Mouse (Mus musculus) adrenal gland, adult 18-20 months (tissue): ENCODE results near the gene Etaa1. TPM values are rescaled to one million over a fixed set of nuclear protein-coding genes. Genes with fewer than 3 reads are reported as not detected.
"Not testable (repeated sequence)": the region's sequence is repeated elsewhere in the genome, so short reads cannot be mapped to it uniquely, and the experiment has no call there.

ENCODE experiments used
- DNase-seq, 2 experiments: peaks; one replicate each; pipeline ENCODE4 v3.0.0; 2021 to 2022; ENCODE audit warnings: low spot score in 2 of 2
- long read RNA-seq, 2 experiments: library from polyadenylated mRNA; stranded (forward); transcript quantifications; one replicate each; pipeline ENCODE4 v2.0.0; 2021
- total RNA-seq, 2 experiments: library from RNA; stranded (reverse); gene quantifications; 1 replicate in 1 of 2; 2 replicates in 1 of 2; pipeline ENCODE4 v1.2.3; 2021

Gene Etaa1
- total RNA-seq: 1 to 10 TPM; 5.1 to 7.8 TPM
- long read RNA-seq, experiment 1, full-length matches to known transcripts: 3 of 3 reads
- long read RNA-seq, experiment 1, partial matches to known transcripts: 0 of 3 reads
- long read RNA-seq, experiment 1, other reads (novel, unspliced or antisense): 0 of 3 reads
- long read RNA-seq, experiment 2, full-length matches to known transcripts: 14 of 16 reads
- long read RNA-seq, experiment 2, partial matches to known transcripts: 1 of 16 reads
- long read RNA-seq, experiment 2, other reads (novel, unspliced or antisense): 1 of 16 reads

GRCm38 (mm10) chr11:17953231-17954134 is at the start of gene Etaa1:
TSS of gene Etaa1 (minus strand) at chr11:17953875.
- peak; percentile 89 to 92 for DNase-seq

- no peak for DNase-seq
These were observed 40.5 kb upstream of the Etaa1 start for GRCm38 (mm10) chr11:17994151-17994550.

GRCm38 (mm10) chr11:17992311-17992710 is 38.6 kb upstream of the Etaa1 start:
- DNase-seq: no peak

GRCm38 (mm10) chr11:17983331-17983730 is 29.7 kb upstream of the Etaa1 start:
- no peak for DNase-seq

- no peak for DNase-seq
These were observed 27.6 kb upstream of the Etaa1 start for GRCm38 (mm10) chr11:17981246-17981645.

- no peak for DNase-seq
These were observed 21.9 kb upstream of the Etaa1 start for GRCm38 (mm10) chr11:17975581-17975980.

GRCm38 (mm10) chr11:17952791-17953190 is 884 bp downstream of the Etaa1 start:
- DNase-seq: no peak

GRCm38 (mm10) chr11:17951336-17951735 is 2.3 kb downstream of the Etaa1 start:
- no peak for DNase-seq

GRCm38 (mm10) chr11:17939168-17939567 is 14.5 kb downstream of the Etaa1 start:
- no peak for DNase-seq

- DNase-seq: no peak
These were observed 15.7 kb downstream of the Etaa1 start for GRCm38 (mm10) chr11:17937931-17938330.

- DNase-seq: no peak
These were observed 35.8 kb downstream of the Etaa1 start for GRCm38 (mm10) chr11:17917905-17918304.

- DNase-seq: no peak
These were observed 36.6 kb downstream of the Etaa1 start for GRCm38 (mm10) chr11:17917101-17917500.

GRCm38 (mm10) chr11:17916486-17916885 is 37.2 kb downstream of the Etaa1 start:
- DNase-seq: no peak

- DNase-seq: not testable (repeated sequence)
These were observed 52.7 kb downstream of the Etaa1 start for GRCm38 (mm10) chr11:17900996-17901395.
